Mouse (Mus musculus): Measurements from ENCODE around the gene Elk3. TPM values are rescaled to one million over a fixed set of nuclear protein-coding genes. Genes with fewer than 3 reads are reported as not detected.

Gene Elk3
- polyA plus RNA-seq, 1 experiment from 2014 or later: 4.3 TPM

DNA sequence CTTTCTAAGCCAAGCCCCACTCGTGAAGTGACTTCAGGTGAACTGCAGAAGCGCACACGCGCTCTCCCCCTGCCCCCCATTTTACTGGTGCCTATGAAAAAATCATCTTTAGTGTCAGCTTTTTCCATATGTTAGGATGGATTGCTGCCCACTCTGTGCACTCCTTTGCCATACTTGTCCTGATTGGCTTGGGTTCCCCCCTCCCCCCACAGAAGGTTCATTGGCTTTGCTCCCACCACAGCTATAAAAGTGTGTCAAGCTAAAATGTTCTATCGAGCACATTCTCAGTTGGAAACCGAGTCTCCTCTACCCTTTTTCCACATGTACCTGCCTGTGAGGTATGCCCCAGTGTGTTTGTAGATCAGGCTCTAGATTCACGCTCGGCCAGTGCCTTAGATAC is 59.5 kb downstream of the Elk3 start:
- Histone ChIP-seq H3K4me2 (no peak overlapping the region), H3K9me3 (replicated peaks) (no peaks in the 10 kb centered on the region), H3K27ac (replicated peaks) (no peak overlapping the region), H3K36me3 (replicated peaks) (peaks cover 16% of the 10 kb centered on the region), H3K9ac (no peak overlapping the region), H3K27me3 (no peaks in the 10 kb centered on the region), H3K4me3 (replicated peaks) (no peak overlapping the region), H3K4me1 (replicated peaks) (0 out of 2 replicates have a peak, but pooled peaks cover 4% of the 10 kb centered on the region)
- no peak for ATAC-seq (ENCODE audit: insufficient read depth)
- 83% methylated on average over 8 of the region's 8 CpGs for WGBS (ENCODE audit: insufficient replicate concordance)

DNA sequence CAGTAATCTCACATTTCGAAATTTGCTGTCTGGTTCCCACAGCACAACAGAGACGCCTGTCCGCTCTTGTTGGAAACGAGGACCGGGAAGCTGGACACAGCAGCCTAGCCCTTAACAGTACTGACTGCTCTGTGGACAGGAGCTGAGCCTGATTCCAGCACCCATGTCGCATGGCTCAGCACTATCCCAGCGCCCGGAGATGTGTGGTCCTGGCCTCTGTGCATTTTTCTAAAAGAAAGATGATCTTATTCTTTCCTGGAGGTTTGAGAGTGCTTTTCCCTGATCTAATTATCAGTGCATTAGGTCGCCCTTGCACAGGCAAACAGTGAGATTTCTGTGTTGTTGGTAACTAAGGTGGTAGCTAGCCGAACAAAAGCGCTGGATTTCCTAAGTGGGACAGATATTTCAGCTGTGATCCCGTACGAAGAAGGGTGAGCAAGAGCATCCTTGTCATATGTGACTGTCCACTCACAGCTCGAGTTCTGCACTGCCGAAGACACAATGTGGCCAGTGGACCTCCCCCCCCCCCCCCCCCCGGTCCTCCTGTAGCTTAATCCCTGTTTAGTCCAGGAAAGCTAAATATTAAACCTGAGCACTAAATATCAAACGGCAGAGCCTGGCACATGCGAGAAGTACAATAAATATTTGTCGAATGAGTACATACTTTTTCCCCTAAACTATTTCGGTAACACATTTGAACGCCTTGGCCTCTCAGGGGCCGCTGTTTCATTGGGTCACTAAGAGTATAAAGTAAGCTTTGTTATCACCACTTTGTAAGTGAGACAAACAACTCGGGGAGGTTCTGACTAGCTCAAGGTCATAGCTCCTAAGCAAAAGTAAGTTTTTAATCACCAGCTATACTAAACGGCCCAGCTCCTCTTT is 60.3 kb downstream of the Elk3 start:
- Histone ChIP-seq H3K4me3 (replicated peaks) (no peak overlapping the region), H3K4me1 (replicated peaks) (0 out of 2 replicates have a peak, but pooled peaks cover 4% of the 10 kb centered on the region), H3K27ac (replicated peaks) (no peak overlapping the region), H3K9ac (no peak overlapping the region), H3K9me3 (replicated peaks) (no peaks in the 10 kb centered on the region), H3K27me3 (no peaks in the 10 kb centered on the region), H3K36me3 (replicated peaks) (peaks cover 22% of the 10 kb centered on the region), H3K4me2 (no peak overlapping the region)
- WGBS (ENCODE audit: insufficient replicate concordance): 75% methylated on average over 24 of the region's 24 CpGs
- ATAC-seq (ENCODE audit: insufficient read depth): no peak

DNA sequence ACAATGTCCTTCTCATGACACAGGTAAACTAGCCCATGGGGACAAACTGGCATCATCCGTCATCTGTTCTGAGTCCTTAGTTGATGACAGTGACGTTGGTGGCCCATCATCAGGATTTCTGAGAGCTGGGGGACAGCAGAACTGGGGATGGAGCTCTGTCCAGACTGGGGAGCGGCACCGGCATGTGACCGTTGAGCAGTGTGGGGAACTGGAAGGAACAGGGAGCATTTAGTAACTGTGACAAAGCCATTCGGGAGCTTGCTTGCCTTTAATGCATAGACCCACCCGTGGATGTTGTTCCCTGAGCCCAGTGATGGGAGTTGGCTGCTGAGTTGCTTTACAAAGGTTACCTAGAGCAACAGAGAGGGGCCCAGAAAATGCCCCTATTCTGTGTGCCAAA is 61.0 kb downstream of the Elk3 start:
- H3K9me3 ChIP-seq (replicated peaks): no peaks in the 10 kb centered on the region
- no peak overlapping the region for H3K27ac ChIP-seq (replicated peaks)
- peaks cover 23% of the 10 kb centered on the region for H3K36me3 ChIP-seq (replicated peaks)
- H3K4me1 ChIP-seq (replicated peaks): 0 out of 2 replicates have a peak, but pooled peaks cover 4% of the 10 kb centered on the region
- no peak overlapping the region for H3K4me2 ChIP-seq
- no peak for ATAC-seq (ENCODE audit: insufficient read depth)
- WGBS (ENCODE audit: insufficient replicate concordance): 74% methylated on average over 7 of the region's 7 CpGs
- no peak overlapping the region for H3K9ac ChIP-seq
- H3K27me3 ChIP-seq: no peaks in the 10 kb centered on the region
- H3K4me3 ChIP-seq (replicated peaks): no peak overlapping the region

DNA sequence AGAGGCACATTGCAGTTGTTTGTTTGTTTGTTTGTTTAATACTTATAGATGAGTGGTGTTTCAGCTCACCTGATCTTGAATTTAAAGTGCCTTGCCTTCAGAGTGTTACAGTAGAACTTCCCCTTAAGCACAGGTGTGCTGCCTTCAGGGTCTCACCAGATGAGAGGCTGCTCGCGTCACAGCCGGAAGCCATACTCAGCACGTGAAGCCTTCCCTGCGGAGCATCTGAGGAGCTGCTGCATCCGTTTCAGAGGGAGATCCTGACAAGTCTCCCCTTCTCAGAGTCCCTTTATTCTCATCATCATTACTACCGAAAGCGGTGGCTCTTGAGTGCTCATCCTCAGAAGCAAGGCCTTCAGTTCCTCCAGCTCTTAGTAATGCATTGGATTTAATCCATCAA is 62.5 kb downstream of the Elk3 start:
- H3K27me3 ChIP-seq: no peaks in the 10 kb centered on the region
- no peak overlapping the region for H3K4me2 ChIP-seq
- H3K36me3 ChIP-seq (replicated peaks): peaks cover 30% of the 10 kb centered on the region
- 0 out of 2 replicates have a peak, but pooled peaks cover 4% of the 10 kb centered on the region for H3K4me1 ChIP-seq (replicated peaks)
- no peak overlapping the region for H3K4me3 ChIP-seq (replicated peaks)
- H3K9me3 ChIP-seq (replicated peaks): no peaks in the 10 kb centered on the region
- no peak for ATAC-seq (ENCODE audit: insufficient read depth)
- H3K9ac ChIP-seq: no peak overlapping the region
- no peak overlapping the region for H3K27ac ChIP-seq (replicated peaks)
- 90% methylated on average over 8 of the region's 8 CpGs for WGBS (ENCODE audit: insufficient replicate concordance)

DNA sequence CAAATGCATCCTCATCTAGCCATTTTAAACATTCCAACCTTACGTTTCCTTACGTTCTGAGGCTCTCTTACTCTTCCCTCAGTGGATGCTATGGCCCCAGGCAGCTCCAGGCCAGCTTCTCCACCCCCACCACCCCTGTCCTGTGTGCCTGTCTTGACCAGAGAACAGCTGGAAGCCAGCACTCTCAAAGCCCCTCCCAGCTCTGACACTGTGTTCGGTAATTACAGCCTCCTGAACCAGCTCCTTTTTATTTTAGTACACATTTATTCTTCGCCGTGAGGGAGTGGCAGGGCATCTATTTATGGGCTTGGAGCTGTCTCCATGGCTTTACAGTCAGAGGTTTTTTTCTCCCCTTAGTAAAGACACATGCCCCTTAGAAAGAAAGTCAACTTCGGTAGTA is 63.0 kb downstream of the Elk3 start:
- 73% methylated on average over 6 of the region's 6 CpGs for WGBS (ENCODE audit: insufficient replicate concordance)
- ATAC-seq (ENCODE audit: insufficient read depth): no peak
- Histone ChIP-seq H3K27ac (replicated peaks) (no peak overlapping the region), H3K27me3 (no peaks in the 10 kb centered on the region), H3K9me3 (replicated peaks) (no peaks in the 10 kb centered on the region), H3K36me3 (replicated peaks) (peaks cover 35% of the 10 kb centered on the region), H3K4me1 (replicated peaks) (0 out of 2 replicates have a peak, but pooled peaks cover 4% of the 10 kb centered on the region), H3K4me2 (no peak overlapping the region), H3K9ac (no peak overlapping the region), H3K4me3 (replicated peaks) (no peak overlapping the region)

DNA sequence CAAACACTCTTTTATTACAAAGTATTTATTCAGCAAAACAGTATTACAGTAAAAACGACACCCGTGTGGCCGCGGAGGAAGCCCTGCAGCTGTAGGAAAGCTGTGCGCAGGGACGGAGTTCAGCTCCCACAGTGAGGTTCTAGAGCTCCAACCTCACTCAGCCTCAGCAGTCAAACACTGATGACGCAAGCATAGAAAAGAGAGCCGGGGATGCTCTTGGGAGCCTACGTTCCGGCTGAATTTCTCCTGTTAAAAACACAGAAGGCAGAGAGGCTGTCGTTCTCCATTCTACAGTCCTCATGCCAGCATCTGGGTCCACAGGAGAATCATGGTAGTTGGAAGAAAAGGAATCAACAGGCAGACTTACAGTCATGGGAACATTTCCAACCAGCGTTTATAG is 63.5 kb downstream of the Elk3 start:
- 86% methylated on average over 12 of the region's 12 CpGs for WGBS (ENCODE audit: insufficient replicate concordance)
- Histone ChIP-seq H3K4me2 (no peak overlapping the region), H3K4me1 (replicated peaks) (0 out of 2 replicates have a peak, but pooled peaks cover 4% of the 10 kb centered on the region), H3K9ac (no peak overlapping the region), H3K27ac (replicated peaks) (no peak overlapping the region), H3K9me3 (replicated peaks) (no peaks in the 10 kb centered on the region), H3K27me3 (no peaks in the 10 kb centered on the region), H3K36me3 (replicated peaks) (peaks cover 38% of the 10 kb centered on the region), H3K4me3 (replicated peaks) (no peak overlapping the region)
- ATAC-seq (ENCODE audit: insufficient read depth): no peak

DNA sequence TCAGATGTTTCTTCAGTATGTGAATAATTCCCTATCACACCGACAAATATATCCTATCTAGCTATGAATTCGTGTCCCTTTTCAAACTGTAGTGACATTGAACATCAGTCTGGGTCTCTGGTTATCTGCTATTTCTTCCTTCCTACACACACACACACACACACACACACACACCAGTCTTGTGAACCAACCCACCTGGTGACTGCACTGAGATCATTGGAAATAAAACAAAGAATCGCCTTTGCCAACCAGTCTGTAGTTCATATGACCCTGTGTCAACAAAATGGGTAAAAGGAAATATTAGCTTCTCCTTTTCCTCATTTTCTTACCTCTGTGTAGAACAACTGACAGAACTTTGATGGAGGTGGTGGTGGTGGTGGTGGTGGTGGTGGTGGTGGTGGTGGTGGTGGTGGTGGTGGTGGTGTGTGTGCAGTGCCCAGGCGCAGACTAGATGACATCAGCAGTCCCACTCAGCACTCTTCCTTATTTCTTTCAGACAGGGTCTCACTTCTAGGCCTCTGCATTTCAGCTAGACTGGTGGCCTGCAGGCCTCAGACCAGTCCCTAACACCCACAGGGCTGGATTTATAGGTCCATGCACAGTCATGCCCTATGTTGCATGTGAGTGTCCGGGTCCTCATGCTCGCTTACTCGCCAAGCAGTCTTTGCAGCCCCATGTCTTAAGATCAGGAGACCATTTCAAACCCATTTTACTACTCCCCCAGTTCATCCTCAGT is 64.6 kb downstream of the Elk3 start:
- 84% methylated on average over 7 of the region's 7 CpGs for WGBS (ENCODE audit: insufficient replicate concordance)
- H3K36me3 ChIP-seq (replicated peaks): peaks cover 49% of the 10 kb centered on the region
- no peaks in the 10 kb centered on the region for H3K27me3 ChIP-seq
- H3K9me3 ChIP-seq (replicated peaks): no peaks in the 10 kb centered on the region
- 0 out of 2 replicates have a peak, but pooled peaks cover 4% of the 10 kb centered on the region for H3K4me1 ChIP-seq (replicated peaks)
- ATAC-seq (ENCODE audit: insufficient read depth): no peak
- H3K4me3 ChIP-seq (replicated peaks): no peak overlapping the region
- H3K9ac ChIP-seq: no peak overlapping the region
- no peak overlapping the region for H3K27ac ChIP-seq (replicated peaks)
- H3K4me2 ChIP-seq: no peak overlapping the region

DNA sequence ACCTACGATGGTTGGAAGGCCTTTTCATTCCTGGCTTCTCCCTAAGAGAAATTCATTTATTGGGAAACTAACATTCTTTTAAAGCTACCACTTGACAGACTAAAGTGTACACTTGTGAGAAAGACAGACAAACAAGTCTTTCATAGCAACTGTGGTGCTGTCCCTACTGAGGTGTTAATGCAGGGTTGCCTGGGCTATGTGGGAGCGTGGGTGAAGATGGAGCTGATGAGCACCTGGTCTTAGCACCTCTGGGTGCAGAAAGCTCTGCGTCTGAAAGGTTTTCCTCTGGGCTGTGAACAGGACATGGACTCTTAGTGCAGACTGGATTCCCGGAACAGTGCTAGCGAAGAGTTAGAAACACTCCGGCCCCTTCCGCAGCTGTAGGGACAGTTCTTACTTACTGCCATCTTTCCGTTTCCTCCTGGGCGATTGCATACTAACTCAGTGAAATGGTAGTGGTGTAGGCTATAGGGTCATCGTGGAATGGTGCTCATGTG is 66.7 kb downstream of the Elk3 start:
- no peak overlapping the region for H3K9ac ChIP-seq
- H3K36me3 ChIP-seq (replicated peaks): peaks cover 66% of the 10 kb centered on the region
- ATAC-seq (ENCODE audit: insufficient read depth): no peak
- no peak overlapping the region for H3K27ac ChIP-seq (replicated peaks)
- no peaks in the 10 kb centered on the region for H3K27me3 ChIP-seq
- no peaks in the 10 kb centered on the region for H3K4me1 ChIP-seq (replicated peaks)
- H3K9me3 ChIP-seq (replicated peaks): no peaks in the 10 kb centered on the region
- no peak overlapping the region for H3K4me3 ChIP-seq (replicated peaks)
- H3K4me2 ChIP-seq: no peak overlapping the region
- WGBS (ENCODE audit: insufficient replicate concordance): 87% methylated on average over 10 of the region's 10 CpGs

DNA sequence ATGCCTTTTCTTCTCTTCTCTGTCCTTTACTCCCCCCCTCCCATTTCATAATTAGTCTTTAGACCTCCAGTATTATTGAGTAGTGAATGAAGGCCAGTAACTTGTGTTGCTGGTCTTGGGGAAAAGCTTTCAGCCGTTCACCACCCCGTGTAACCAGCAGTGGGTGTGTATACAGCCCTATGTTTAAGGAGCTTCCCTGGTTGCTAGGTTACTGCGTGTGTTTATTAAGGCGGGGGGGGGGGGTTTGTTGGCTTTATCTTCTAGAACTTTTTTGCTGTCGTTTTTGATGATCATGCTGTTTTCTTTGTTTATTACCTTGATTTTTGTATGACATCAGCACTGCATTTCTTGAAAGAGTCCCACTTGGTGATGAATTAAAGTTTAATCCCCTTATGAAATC is 68.1 kb downstream of the Elk3 start:
- no peak overlapping the region for H3K4me2 ChIP-seq
- no peak overlapping the region for H3K4me3 ChIP-seq (replicated peaks)
- H3K9ac ChIP-seq: no peak overlapping the region
- H3K27ac ChIP-seq (replicated peaks): no peak overlapping the region
- no peaks in the 10 kb centered on the region for H3K27me3 ChIP-seq
- H3K4me1 ChIP-seq (replicated peaks): no peaks in the 10 kb centered on the region
- H3K9me3 ChIP-seq (replicated peaks): no peaks in the 10 kb centered on the region
- no peak for ATAC-seq (ENCODE audit: insufficient read depth)
- H3K36me3 ChIP-seq (replicated peaks): peaks cover 72% of the 10 kb centered on the region
- WGBS (ENCODE audit: insufficient replicate concordance): 46% methylated on average over 5 of the region's 5 CpGs

DNA sequence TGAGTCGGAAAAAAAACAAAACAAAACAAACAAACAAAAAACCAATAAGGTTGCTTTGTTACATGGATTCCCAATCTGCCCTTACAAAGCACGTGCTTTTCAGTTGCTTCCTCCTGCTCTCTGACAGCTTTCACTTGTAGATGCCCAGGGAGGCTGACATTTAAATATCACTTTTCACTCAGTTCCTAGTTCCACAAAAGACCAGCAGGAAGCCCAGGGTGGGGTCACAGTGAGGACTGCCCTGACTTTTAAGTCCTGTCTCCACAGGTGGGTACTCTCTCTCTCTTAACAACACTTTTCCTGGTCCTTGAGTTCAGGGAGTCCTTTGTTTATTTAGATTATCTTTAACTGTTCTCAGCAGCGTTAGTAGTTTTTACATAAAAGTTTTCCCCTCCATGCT is 68.7 kb downstream of the Elk3 start:
- no peak overlapping the region for H3K27ac ChIP-seq (replicated peaks)
- no peaks in the 10 kb centered on the region for H3K9me3 ChIP-seq (replicated peaks)
- H3K27me3 ChIP-seq: no peaks in the 10 kb centered on the region
- no peak overlapping the region for H3K4me3 ChIP-seq (replicated peaks)
- no peak overlapping the region for H3K4me2 ChIP-seq
- peaks cover 70% of the 10 kb centered on the region for H3K36me3 ChIP-seq (replicated peaks)
- H3K4me1 ChIP-seq (replicated peaks): no peaks in the 10 kb centered on the region
- WGBS (ENCODE audit: insufficient replicate concordance): 65% methylated on average over 3 of the region's 3 CpGs
- no peak overlapping the region for H3K9ac ChIP-seq
- no peak for ATAC-seq (ENCODE audit: insufficient read depth)

DNA sequence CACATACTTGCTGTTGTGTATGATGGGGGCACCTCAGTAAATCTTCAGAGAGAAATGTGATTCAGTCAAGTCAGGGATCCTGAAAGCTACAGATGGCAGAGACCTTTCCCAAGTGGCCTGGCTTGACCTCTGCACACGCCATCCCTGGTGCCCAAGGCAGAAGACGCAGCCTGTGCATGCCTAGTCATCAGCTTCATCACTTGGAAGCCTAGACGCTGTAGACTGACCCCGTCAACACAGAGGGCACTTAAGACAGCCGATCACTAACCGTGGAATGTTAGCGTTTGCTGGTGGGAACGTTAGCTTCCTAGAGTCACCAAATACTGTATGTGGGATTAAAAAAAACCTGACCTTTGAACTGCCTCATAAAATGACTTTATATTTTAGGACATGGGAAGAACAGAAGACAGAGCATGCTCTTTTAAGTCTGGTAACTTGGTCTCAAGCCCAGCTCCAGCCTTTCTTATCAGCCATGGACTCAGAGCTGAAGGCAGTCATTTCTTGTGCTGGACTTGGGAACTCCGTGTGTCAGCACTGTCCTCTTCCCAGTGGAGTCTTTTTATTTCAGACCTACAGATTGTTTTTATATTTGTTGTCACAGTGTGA is 71.6 kb downstream of the Elk3 start:
- H3K9me3 ChIP-seq (replicated peaks): no peaks in the 10 kb centered on the region
- H3K27ac ChIP-seq (replicated peaks): no peak overlapping the region
- H3K4me2 ChIP-seq: no peak overlapping the region
- ATAC-seq (ENCODE audit: insufficient read depth): no peak
- no peak overlapping the region for H3K4me3 ChIP-seq (replicated peaks)
- H3K27me3 ChIP-seq: no peaks in the 10 kb centered on the region
- WGBS (ENCODE audit: insufficient replicate concordance): 87% methylated on average over 9 of the region's 9 CpGs
- H3K9ac ChIP-seq: no peak overlapping the region
- peaks cover 83% of the 10 kb centered on the region for H3K36me3 ChIP-seq (replicated peaks)
- H3K4me1 ChIP-seq (replicated peaks): no peaks in the 10 kb centered on the region

Measured in liver, embryonic 15.5 days (tissue).